Mouse (Mus musculus): ENCODE measurements around the gene Cd300lf. TPM values are rescaled to one million over a fixed set of nuclear protein-coding genes. Genes with fewer than 3 reads are reported as not detected.
A peak's percentile ranks its signal among the peaks of the same experiment; 100 is the strongest.

Cd300lf gene
- polyA plus RNA-seq (2015; fragmentation: Nextera tagmentation; extraction: Ambion mirVana): 0.97 TPM in 2 replicates

DNA sequence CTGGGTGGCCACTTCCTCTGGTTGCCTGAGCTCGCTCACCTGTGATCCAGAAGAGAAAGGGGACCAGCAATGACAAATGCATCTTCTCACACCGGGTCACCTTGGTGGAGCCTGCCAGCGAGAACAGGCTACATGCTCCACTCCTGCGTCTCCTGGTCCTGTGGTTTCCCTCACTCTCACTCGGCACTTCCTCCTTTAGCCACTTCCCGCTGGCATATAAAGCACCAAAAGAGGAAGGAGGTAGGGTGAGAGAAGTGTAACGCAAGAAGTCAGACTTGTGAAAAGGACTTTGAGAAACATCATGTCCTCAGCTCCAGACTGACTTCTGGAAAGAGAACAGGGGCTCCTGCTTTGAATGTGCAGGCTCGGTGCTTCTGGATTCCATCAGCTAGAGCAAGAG is at the start of gene Cd300lf:
Cd300lf (minus strand) TSS at position 193 of the 400 bp plus-strand sequence.
- Histone ChIP-seq H3K4me3 (replicated peaks) (0 out of 2 replicates have a peak within 1 kb of the TSS, but pooled peaks have one; percentile 8), H3K9me3 (replicated peaks) (no peaks in the 10 kb centered on the region), H3K4me1 (replicated peaks) (no peaks in the 10 kb centered on the region), H3K4me2 (no peak within 1 kb of the TSS), H3K9ac (no peak within 1 kb of the TSS), H3K36me3 (no peaks in the 10 kb centered on the region), H3K27me3 (no peaks in the 10 kb centered on the region), H3K27ac (no peak within 1 kb of the TSS)
- WGBS (ENCODE audit: insufficient replicate concordance): 15% methylated on average over 8 of the region's 8 CpGs
- no peak for ATAC-seq (ENCODE audit: low read depth)
- DNase-seq: no peak

DNA sequence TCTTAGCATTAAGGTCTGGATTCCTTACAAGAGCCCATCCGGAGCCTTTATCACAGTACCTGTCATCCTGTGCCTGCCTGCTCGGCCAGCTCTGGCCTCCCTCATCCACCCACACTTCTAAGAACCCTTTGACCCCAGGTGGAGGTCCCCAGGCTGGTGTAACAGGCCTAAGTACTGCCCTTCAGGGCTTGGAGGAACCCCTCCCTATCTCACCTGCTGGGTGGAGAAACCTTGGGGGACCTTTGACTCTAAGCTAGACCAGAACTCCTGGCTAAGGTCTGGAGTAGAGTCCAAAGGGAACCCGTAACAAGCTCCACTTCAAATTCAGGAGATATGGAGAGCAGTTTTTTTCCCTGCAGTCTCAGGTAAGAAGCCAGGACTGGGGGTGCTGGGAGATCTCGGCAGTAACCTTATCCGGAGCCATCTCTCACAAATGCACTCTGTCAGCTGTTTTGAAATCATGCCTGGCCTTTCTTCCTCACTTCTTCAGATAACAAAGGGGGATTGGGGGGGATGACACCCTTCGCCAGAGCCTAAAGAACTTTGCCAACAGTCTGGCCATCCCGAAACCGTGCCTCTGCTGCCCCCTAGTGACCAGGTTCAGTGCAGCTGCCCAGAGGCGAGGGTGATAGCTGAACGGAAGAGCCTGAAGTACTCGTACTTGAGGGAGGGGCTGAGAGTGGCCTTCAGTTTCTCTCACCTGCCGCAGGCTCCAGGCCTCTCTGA is 48.3 kb upstream of the Cd300lf start:
- ATAC-seq (ENCODE audit: low read depth) (no peak), DNase-seq (peak; percentile 64)
- Histone ChIP-seq H3K4me2 (no peak overlapping the region), H3K9ac (no peak overlapping the region), H3K36me3 (peaks cover 21% of the 10 kb centered on the region), H3K27me3 (no peaks in the 10 kb centered on the region), H3K27ac (no peak overlapping the region), H3K9me3 (replicated peaks) (no peaks in the 10 kb centered on the region), H3K4me3 (replicated peaks) (no peak overlapping the region), H3K4me1 (replicated peaks) (peaks cover 47% of the 10 kb centered on the region)
- WGBS (ENCODE audit: insufficient replicate concordance): 17% methylated on average over 12 of the region's 12 CpGs

DNA sequence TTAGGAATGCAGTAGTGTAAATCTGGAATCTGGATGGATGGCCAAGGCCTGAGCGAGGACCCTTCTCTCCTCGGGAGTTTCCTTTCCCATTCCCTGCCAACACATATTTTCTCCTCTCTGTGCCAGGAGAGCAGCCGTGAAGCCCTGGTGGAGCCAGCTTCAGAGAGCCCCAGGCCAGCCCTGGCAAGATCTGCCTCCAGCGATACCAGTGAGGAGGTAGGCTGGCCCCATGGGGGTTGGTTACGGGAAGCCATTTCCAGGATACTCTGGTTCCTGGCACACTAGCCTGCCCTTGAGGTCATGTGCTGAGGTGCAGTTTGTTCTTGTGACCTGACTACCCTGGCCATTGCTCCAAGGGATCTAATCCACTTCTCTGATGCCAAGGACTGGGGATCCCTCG is 46.1 kb upstream of the Cd300lf start:
- 78% methylated on average over 6 of the region's 6 CpGs for WGBS (ENCODE audit: insufficient replicate concordance)
- no peak overlapping the region for H3K27ac ChIP-seq
- H3K4me1 ChIP-seq (replicated peaks): peaks cover 51% of the 10 kb centered on the region

DNA sequence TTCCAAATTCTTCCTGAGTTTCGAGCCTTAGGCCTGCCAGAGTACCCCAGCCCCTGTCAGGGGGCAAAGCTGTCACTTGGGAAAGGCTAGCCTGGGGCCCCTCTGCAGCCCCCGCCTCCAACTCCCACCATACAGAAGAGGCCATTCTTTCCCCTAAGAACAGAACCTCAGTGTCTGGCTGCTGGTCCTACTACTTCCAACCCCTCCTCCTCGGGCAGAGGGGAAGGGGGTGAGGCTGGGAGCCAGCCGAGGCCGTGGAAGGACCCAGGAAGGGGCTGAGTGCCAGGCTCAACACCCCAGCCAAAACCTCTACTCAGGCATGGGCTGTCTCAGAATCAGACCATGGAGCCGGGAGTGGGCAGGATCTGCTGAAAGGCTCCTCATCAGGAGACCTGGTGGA is 45.4 kb upstream of the Cd300lf start:
- no peak overlapping the region for H3K4me3 ChIP-seq (replicated peaks)
- H3K27me3 ChIP-seq: no peaks in the 10 kb centered on the region
- no peak overlapping the region for H3K27ac ChIP-seq
- H3K9ac ChIP-seq: no peak overlapping the region
- H3K4me1 ChIP-seq (replicated peaks): peaks cover 51% of the 10 kb centered on the region
- H3K36me3 ChIP-seq: peaks cover 32% of the 10 kb centered on the region
- DNase-seq: no peak
- ATAC-seq (ENCODE audit: low read depth): no peak
- WGBS (ENCODE audit: insufficient replicate concordance): 54% methylated on average over 6 of the region's 6 CpGs
- H3K9me3 ChIP-seq (replicated peaks): no peaks in the 10 kb centered on the region
- H3K4me2 ChIP-seq: no peak overlapping the region

More for the DNA sequence above, 46.1 kb upstream of the Cd300lf start:
- Histone ChIP-seq H3K4me3 (replicated peaks) (no peak overlapping the region), H3K27me3 (no peaks in the 10 kb centered on the region), H3K4me2 (no peak overlapping the region), H3K9me3 (replicated peaks) (no peaks in the 10 kb centered on the region), H3K36me3 (peaks cover 32% of the 10 kb centered on the region), H3K9ac (no peak overlapping the region)
- no peak for ATAC-seq (ENCODE audit: low read depth)
- no peak for DNase-seq

DNA sequence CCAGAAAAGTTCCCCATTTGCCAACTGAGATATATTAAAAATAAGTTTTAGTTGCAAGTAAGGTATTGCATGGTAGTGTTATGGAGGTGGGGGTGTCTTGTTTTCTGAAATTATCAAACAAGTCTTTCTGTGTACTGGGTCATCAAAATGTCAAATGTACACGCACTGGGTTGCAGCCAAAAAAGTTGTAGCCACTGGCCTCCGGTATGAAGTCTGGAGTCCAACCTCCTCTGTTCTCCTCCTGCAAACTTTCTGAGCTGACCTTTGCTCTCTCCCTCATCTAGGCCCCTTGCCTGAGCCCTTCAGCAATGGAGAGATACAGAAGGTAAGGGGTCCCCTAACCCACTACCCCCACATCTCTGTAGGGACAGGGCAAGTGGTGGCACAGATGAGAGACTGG is 45.0 kb upstream of the Cd300lf start:
- Histone ChIP-seq H3K4me3 (replicated peaks) (no peak overlapping the region), H3K27ac (no peak overlapping the region), H3K36me3 (peaks cover 32% of the 10 kb centered on the region), H3K27me3 (no peaks in the 10 kb centered on the region), H3K9ac (no peak overlapping the region), H3K4me2 (no peak overlapping the region), H3K4me1 (replicated peaks) (peaks cover 55% of the 10 kb centered on the region), H3K9me3 (replicated peaks) (no peaks in the 10 kb centered on the region)
- WGBS (ENCODE audit: insufficient replicate concordance): 66% methylated on average over 2 of the region's 2 CpGs
- no peak for DNase-seq
- no peak for ATAC-seq (ENCODE audit: low read depth)

DNA sequence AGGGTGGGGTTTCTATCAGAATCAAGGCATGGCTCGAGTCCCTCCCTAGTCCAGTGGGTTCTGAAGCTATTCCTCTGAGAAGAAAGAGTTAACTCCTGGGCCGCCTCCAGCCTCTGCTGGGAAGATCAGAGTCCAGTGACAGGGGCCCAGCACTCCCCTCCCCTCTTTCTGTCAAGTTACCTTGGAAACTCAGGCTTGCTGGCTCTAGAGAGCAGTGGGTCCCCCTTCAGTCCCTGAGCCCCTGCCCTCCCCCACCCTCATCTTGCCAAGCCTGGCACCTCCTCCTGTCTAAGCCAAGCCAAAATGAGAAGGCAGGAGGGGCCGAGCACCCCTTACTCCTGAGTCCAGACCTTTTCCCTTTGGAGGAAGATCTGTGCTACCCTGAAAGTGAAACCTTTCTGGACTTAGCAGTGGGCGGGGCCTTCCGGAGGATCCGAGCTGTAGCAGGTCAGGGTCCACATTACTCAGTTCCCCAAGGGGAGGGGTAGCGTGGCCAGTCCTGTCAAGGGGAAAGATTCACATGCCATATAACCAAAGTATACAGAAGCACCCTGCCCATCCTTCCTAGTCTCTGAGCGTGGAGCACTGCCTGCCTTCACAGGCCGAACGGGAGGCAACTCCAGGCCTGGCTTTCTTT is 43.9 kb upstream of the Cd300lf start:
- peak; percentile 50 for ATAC-seq (ENCODE audit: low read depth)
- Histone ChIP-seq H3K9me3 (replicated peaks) (no peaks in the 10 kb centered on the region), H3K9ac (no peak overlapping the region), H3K27ac (peak overlapping the region; percentile 63), H3K4me3 (replicated peaks) (no peak overlapping the region), H3K4me1 (replicated peaks) (peaks cover 64% of the 10 kb centered on the region), H3K36me3 (peaks cover 32% of the 10 kb centered on the region), H3K4me2 (peak overlapping the region; percentile 38), H3K27me3 (no peaks in the 10 kb centered on the region)
- no peak for DNase-seq
- 64% methylated on average over 10 of the region's 10 CpGs for WGBS (ENCODE audit: insufficient replicate concordance)

DNA sequence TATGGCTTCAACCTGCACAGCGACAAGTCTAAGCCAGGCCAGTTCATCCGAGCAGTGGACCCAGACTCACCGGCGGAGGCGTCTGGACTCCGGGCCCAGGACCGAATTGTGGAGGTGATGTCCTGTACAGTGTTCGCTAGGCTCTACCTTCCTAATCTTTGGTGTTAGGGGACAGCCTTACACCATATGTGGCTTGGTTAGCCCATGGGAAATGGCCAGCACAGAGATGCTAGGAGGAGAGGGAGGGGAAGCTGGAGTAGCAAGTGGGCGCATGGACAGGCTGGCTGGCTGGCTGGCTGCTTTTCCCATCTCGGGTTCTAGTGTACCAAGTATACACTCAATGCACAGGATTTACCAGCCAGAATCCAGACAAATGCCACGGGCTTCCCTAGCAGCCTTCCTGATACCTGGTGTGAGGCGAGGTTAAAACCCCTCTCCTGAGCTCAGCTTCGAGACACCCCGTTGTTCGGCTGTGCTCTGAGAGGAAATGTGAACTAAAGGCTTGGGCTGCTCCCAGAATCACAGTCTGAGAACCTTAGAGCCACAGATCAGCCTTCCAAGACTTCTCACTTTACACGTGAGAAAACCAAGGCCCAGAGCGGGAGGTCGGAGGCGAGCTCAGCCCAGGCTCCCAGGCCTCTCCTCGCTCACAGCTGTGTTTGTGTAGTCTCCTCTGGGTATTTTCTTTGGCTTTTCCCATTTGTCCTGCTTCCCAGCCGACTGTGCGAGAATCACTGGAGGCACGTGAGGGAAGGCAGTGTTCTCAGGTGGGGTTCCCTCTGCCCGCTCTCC is 42.8 kb upstream of the Cd300lf start:
- ATAC-seq (ENCODE audit: low read depth) (no peak), DNase-seq (no peak)
- Histone ChIP-seq H3K9me3 (replicated peaks) (no peaks in the 10 kb centered on the region), H3K27ac (peak overlapping the region; percentile 63), H3K36me3 (peaks cover 29% of the 10 kb centered on the region), H3K4me3 (replicated peaks) (no peak overlapping the region), H3K4me1 (replicated peaks) (peaks cover 71% of the 10 kb centered on the region), H3K9ac (no peak overlapping the region), H3K4me2 (peak overlapping the region; percentile 26; the same call in 1 of the 2 replicates), H3K27me3 (no peaks in the 10 kb centered on the region)
- WGBS (ENCODE audit: insufficient replicate concordance): 79% methylated on average over 24 of the region's 24 CpGs

DNA sequence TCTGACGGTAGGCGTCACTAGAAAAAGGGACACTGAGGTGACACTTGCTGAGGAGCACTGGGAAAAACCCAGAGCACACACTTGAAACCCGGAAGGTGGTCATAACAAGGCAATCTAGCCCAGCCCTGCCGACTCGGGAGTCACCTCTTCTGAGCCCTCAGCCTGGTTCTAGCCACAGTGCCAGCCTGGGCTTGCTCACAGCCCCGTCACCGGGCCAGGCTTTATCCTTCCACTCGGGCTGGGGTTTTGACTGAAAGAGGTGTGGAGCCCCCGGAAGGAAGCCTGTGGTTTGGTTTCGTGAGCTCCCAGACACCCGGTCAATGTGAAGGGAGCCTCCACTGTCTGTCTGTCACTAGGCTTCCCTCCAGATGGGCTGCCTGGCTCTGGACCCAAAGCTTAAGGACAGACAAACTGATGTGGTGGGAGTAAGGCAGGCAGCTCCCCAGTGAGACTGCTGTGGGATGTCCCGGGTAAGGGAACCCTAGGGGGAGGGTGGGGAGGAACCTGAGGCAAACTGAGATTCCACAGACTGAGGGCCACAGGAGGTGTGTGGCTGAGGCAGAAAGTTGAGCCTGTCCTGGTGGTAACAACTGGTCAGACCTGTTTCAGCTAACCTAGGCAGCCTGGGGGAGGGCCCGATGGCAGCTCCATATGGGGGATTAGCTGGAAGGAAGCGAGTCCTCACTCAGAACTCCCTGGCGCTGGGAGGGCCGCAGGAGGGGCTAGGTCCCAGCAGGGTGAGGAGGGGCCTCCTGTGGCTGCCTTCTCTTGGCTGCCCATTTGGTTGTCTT is 40.0 kb upstream of the Cd300lf start:
- peaks cover 74% of the 10 kb centered on the region for H3K4me1 ChIP-seq (replicated peaks)
- no peak for DNase-seq
- no peak overlapping the region; the same call in 1 of the 2 replicates for H3K9ac ChIP-seq
- no peaks in the 10 kb centered on the region for H3K27me3 ChIP-seq
- peaks cover 19% of the 10 kb centered on the region for H3K36me3 ChIP-seq
- 21% methylated on average over 16 of the region's 16 CpGs for WGBS (ENCODE audit: insufficient replicate concordance)
- H3K4me2 ChIP-seq: 0 out of 2 replicates have a peak overlapping the region, but pooled peaks have one; percentile 8
- H3K27ac ChIP-seq: 0 out of 2 replicates have a peak overlapping the region, but pooled peaks have one; percentile 15
- no peak overlapping the region for H3K4me3 ChIP-seq (replicated peaks)
- H3K9me3 ChIP-seq (replicated peaks): no peaks in the 10 kb centered on the region
- ATAC-seq (ENCODE audit: low read depth): no peak

DNA sequence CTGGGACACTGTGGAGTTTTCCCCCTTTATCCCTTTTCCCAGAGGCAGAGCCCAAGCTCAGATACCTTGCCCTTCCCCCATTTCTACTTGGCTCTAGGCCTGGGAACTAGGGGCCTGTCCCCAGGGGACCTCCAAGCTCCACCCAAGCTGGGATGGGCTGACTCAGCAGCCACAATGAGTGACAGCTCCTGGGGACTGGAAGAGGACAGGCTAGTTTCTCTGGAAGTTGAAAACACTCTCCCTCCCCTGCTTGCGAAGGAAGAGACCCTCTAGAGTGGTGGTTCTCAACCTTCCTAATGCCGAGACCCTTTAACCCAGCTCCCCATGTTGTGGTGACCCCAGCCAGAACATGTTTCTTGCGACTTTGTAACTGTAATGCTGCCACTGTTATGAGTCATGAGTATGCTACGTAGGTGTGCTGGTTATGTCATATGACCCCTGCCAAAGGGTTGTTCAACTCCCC is 39.1 kb upstream of the Cd300lf start:
- H3K9me3 ChIP-seq (replicated peaks): no peaks in the 10 kb centered on the region
- DNase-seq (no peak), ATAC-seq (ENCODE audit: low read depth) (peak; percentile 49)
- peaks cover 71% of the 10 kb centered on the region for H3K4me1 ChIP-seq (replicated peaks)
- H3K4me2 ChIP-seq: no peak overlapping the region
- H3K36me3 ChIP-seq: peaks cover 19% of the 10 kb centered on the region
- H3K27ac ChIP-seq: no peak overlapping the region
- WGBS (ENCODE audit: insufficient replicate concordance): 28% methylated on average over 4 of the region's 4 CpGs
- no peak overlapping the region for H3K9ac ChIP-seq
- no peaks in the 10 kb centered on the region for H3K27me3 ChIP-seq
- H3K4me3 ChIP-seq (replicated peaks): no peak overlapping the region

DNA sequence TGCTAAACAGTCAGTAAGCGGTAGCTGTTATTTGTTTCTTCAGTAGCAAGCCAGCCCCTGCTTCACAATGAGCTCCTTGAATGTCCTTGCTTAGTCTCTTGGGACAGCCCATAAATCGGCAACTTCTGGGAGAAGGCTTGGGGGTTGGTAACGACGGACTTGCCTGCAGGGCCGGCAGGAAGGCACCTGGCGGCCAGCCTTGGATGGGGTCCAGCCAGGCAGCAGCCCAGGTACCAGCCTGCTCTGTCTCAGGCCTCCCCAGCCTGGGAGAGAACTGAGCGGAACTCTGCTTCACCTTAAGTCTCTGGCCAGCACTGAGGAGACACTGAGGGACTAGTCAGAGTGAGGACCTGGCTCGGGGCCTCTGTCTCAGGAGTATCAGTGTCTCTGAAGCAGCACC is 37.3 kb upstream of the Cd300lf start:
- Histone ChIP-seq H3K9ac (no peak overlapping the region), H3K27ac (no peak overlapping the region), H3K4me1 (replicated peaks) (peaks cover 71% of the 10 kb centered on the region), H3K36me3 (peaks cover 5% of the 10 kb centered on the region; the same call in 1 of the 2 replicates), H3K4me2 (no peak overlapping the region), H3K9me3 (replicated peaks) (no peaks in the 10 kb centered on the region), H3K27me3 (no peaks in the 10 kb centered on the region), H3K4me3 (replicated peaks) (no peak overlapping the region)
- 72% methylated on average over 8 of the region's 8 CpGs for WGBS (ENCODE audit: insufficient replicate concordance)
- ATAC-seq (ENCODE audit: low read depth) (no peak), DNase-seq (no peak)

All from liver, embryonic 13.5 days (tissue).